Mouse (Mus musculus) ES-E14 (cell line): ENCODE data around the gene Dgat2.

Experiments used
- CHD2 ChIP-seq: IDR thresholded peaks from 2 replicates; pipeline ENCODE4 v1.6.1; 2014; ENCODE audit warnings: mild to moderate bottlenecking, low read depth, low read length, inconsistent platforms
- HCFC1 ChIP-seq: IDR thresholded peaks from 2 replicates; pipeline ENCODE4 v1.6.1; 2012; ENCODE audit warnings: low read length, inconsistent platforms, borderline replicate concordance; ENCODE audit not compliant: insufficient read depth
- ZNF384 ChIP-seq: IDR thresholded peaks from 2 replicates; pipeline ENCODE4 v1.6.1; 2012; ENCODE audit warnings: low read depth, low read length, inconsistent platforms

DNA sequence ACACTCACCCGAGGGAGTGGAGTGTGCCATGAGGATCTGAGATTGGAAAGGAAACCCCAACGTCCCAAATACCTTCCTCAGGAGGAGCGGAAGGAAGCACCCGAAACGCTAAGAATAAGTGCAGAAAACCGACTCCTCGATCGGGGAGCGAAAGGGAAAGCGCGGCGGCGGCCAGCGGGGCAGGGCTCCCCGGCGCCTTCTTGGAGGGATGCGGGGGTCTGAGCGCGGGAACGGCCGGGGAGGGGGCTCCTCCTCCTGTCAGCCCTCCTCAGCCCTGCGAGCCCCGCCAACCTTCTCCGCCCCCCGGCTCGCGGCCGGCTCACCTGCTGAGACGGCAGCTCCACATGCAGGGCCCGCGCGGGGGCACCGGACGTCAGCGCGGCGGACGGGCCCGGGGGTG, 42.0 kb downstream of the Dgat2 start:
- no peak for TF ChIP-seq CHD2
- TF ChIP-seq HCFC1: no peak
- no peak for TF ChIP-seq ZNF384
